Mouse (Mus musculus): Measurements from ENCODE around the gene Gm26992. TPM values are rescaled to one million over a fixed set of nuclear protein-coding genes. Genes with fewer than 3 reads are reported as not detected.

Gm26992 gene
- polyA plus RNA-seq, 1 experiment, result not detected

DNA sequence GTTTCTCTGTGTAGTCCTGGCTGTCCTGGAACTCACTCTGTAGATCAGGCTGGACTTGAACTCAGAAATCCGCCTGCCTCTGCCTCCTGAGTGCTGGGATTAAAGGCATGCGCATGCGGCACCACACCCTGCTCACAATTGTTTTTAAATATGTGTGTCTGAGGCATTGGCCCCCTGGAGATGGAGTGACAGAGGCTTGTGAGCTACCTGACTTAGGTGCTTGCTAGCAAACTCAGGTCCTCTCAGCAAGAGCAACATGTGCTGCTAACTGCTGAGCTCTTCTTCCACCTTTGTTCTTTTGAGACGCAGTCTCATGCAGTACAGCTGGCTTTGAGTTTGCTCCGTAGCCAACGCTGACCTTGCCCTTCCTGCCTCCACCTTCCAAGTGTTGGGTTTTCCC is 31.0 kb downstream of the Gm26992 start:
- Histone ChIP-seq H3K36me3 (ENCODE audit: control insufficient read depth, insufficient read depth) (no peaks in the 10 kb centered on the region), H3ac (ENCODE audit: control insufficient read depth, insufficient read length) (no peak overlapping the region), H3K27me3 (ENCODE audit: control insufficient read depth, insufficient read depth, insufficient read length) (peaks cover 4% of the 10 kb centered on the region), H3K79me2 (ENCODE audit: control insufficient read depth, insufficient read depth) (no peaks in the 10 kb centered on the region), H3K4me3 (no peak overlapping the region), H3K4me2 (ENCODE audit: low read depth) (no peak overlapping the region)
- TF ChIP-seq TCF12 (IDR thresholded peaks at IDR 0.05; ENCODE audit: insufficient read depth, poor library complexity, severe bottlenecking) (no peak), MYOG (IDR thresholded peaks at IDR 0.05; ENCODE audit: control insufficient read depth in 1 of 3, insufficient read depth in 1 of 3, insufficient read length in 2 of 3, low read depth in 2 of 3) (no peak), REST (IDR thresholded peaks at IDR 0.05; ENCODE audit: insufficient read depth, insufficient read length) (no peak), CEBPB (IDR thresholded peaks at IDR 0.05; ENCODE audit: insufficient read depth, poor library complexity, severe bottlenecking) (no peak), E2F4 (IDR thresholded peaks at IDR 0.05; ENCODE audit: insufficient read depth) (no peak), POLR2AphosphoS2 (IDR thresholded peaks at IDR 0.05; ENCODE audit: insufficient read length, low read depth) (no peak), POLR2A (IDR thresholded peaks at IDR 0.05; ENCODE audit: insufficient read length, low read depth) (no peak), SRF (IDR thresholded peaks at IDR 0.05; ENCODE audit: control insufficient read depth, insufficient read length, low read depth) (no peak), USF1 (IDR thresholded peaks at IDR 0.05; ENCODE audit: low read depth) (no peak), MAX (IDR thresholded peaks at IDR 0.05; ENCODE audit: low read depth) (no peak), MYOD1 (IDR thresholded peaks at IDR 0.05; ENCODE audit: control insufficient read depth in 1 of 3, insufficient read length in 2 of 3, low read depth in 2 of 3) (no peak), TCF3 (IDR thresholded peaks at IDR 0.05; ENCODE audit: insufficient read length, low read depth) (no peak)

- Histone ChIP-seq H3K27me3 (ENCODE audit: control insufficient read depth, insufficient read depth, insufficient read length) (no peaks in the 10 kb centered on the region), H3K4me2 (ENCODE audit: low read depth) (no peak overlapping the region), H3K4me3 (no peak overlapping the region), H3K79me2 (ENCODE audit: control insufficient read depth, insufficient read depth) (no peaks in the 10 kb centered on the region), H3ac (ENCODE audit: control insufficient read depth, insufficient read length) (no peak overlapping the region), H3K36me3 (ENCODE audit: control insufficient read depth, insufficient read depth) (no peaks in the 10 kb centered on the region)
- no peak for TF ChIP-seq E2F4 (IDR thresholded peaks at IDR 0.05; ENCODE audit: insufficient read depth)
- TF ChIP-seq MYOD1 (IDR thresholded peaks at IDR 0.05; ENCODE audit: control insufficient read depth in 1 of 3, insufficient read length in 2 of 3, low read depth in 2 of 3), result no peak
- TF ChIP-seq MAX (IDR thresholded peaks at IDR 0.05; ENCODE audit: low read depth), result no peak
- no peak for TF ChIP-seq TCF12 (IDR thresholded peaks at IDR 0.05; ENCODE audit: insufficient read depth, poor library complexity, severe bottlenecking)
- no peak for TF ChIP-seq TCF3 (IDR thresholded peaks at IDR 0.05; ENCODE audit: insufficient read length, low read depth)
- no peak for TF ChIP-seq CEBPB (IDR thresholded peaks at IDR 0.05; ENCODE audit: insufficient read depth, poor library complexity, severe bottlenecking)
- no peak for TF ChIP-seq REST (IDR thresholded peaks at IDR 0.05; ENCODE audit: insufficient read depth, insufficient read length)
- TF ChIP-seq POLR2AphosphoS2 (IDR thresholded peaks at IDR 0.05; ENCODE audit: insufficient read length, low read depth), result no peak
- no peak for TF ChIP-seq USF1 (IDR thresholded peaks at IDR 0.05; ENCODE audit: low read depth)
- TF ChIP-seq POLR2A (IDR thresholded peaks at IDR 0.05; ENCODE audit: insufficient read length, low read depth), result no peak
- TF ChIP-seq SRF (IDR thresholded peaks at IDR 0.05; ENCODE audit: control insufficient read depth, insufficient read length, low read depth), result no peak
- TF ChIP-seq MYOG (IDR thresholded peaks at IDR 0.05; ENCODE audit: control insufficient read depth in 1 of 3, insufficient read depth in 1 of 3, insufficient read length in 2 of 3, low read depth in 2 of 3), result no peak
These were observed 38.2 kb downstream of the Gm26992 start for GRCm38 (mm10) chrX:103460056-103460455.

DNA sequence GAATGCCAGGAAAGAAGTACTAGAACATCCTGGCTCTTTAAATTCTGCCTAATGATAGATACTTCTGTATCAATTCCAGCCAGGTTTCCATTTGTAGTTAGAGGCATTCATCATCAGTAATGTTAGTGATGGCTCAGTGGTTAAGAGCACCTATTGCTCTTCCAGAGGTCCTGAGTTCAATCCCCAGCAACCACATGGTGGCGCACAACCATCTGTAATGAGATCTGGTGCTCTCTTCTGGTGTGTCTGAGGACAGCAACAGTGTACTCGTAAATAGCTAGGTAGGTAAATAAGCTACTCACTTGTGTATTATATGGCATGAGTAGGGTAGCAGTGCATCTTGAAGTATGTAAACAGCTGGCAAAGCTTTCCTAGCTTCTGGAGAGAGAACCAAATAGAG is 47.2 kb downstream of the Gm26992 start:
- Histone ChIP-seq H3K79me2 (ENCODE audit: control insufficient read depth, insufficient read depth) (peaks cover 24% of the 10 kb centered on the region), H3ac (ENCODE audit: control insufficient read depth, insufficient read length) (no peak overlapping the region), H3K4me3 (no peak overlapping the region), H3K36me3 (ENCODE audit: control insufficient read depth, insufficient read depth) (no peaks in the 10 kb centered on the region), H3K27me3 (ENCODE audit: control insufficient read depth, insufficient read depth, insufficient read length) (no peaks in the 10 kb centered on the region), H3K4me2 (ENCODE audit: low read depth) (no peak overlapping the region)
- TF ChIP-seq POLR2AphosphoS2 (IDR thresholded peaks at IDR 0.05; ENCODE audit: insufficient read length, low read depth) (no peak), MAX (IDR thresholded peaks at IDR 0.05; ENCODE audit: low read depth) (no peak), SRF (IDR thresholded peaks at IDR 0.05; ENCODE audit: control insufficient read depth, insufficient read length, low read depth) (no peak), E2F4 (IDR thresholded peaks at IDR 0.05; ENCODE audit: insufficient read depth) (no peak), TCF12 (IDR thresholded peaks at IDR 0.05; ENCODE audit: insufficient read depth, poor library complexity, severe bottlenecking) (no peak), POLR2A (IDR thresholded peaks at IDR 0.05; ENCODE audit: insufficient read length, low read depth) (no peak), REST (IDR thresholded peaks at IDR 0.05; ENCODE audit: insufficient read depth, insufficient read length) (no peak), CEBPB (IDR thresholded peaks at IDR 0.05; ENCODE audit: insufficient read depth, poor library complexity, severe bottlenecking) (no peak), MYOG (IDR thresholded peaks at IDR 0.05; ENCODE audit: control insufficient read depth in 1 of 3, insufficient read depth in 1 of 3, insufficient read length in 2 of 3, low read depth in 2 of 3) (no peak), USF1 (IDR thresholded peaks at IDR 0.05; ENCODE audit: low read depth) (no peak), MYOD1 (IDR thresholded peaks at IDR 0.05; ENCODE audit: control insufficient read depth in 1 of 3, insufficient read length in 2 of 3, low read depth in 2 of 3) (no peak), TCF3 (IDR thresholded peaks at IDR 0.05; ENCODE audit: insufficient read length, low read depth) (no peak)

DNA sequence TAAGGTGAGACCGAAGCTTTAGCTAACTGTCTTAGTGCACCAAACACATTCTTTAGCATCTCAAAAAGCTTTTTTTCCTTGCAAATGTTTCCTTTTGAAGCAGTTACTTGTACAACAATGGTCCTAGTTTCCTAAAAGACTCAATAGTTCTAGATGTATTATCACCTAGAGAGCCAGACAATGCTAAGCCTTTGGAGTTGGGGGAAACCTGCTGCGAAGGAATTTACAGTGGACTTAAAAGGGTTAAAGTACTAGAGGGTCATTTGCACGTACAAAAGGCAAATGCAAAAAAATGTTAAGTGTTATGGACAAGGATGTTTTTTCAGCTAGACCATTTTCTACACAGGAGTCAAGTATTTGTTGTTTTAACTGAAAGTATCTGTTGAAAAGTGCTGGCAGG is 50.5 kb downstream of the Gm26992 start:
- TF ChIP-seq MYOD1 (IDR thresholded peaks at IDR 0.05; ENCODE audit: control insufficient read depth in 1 of 3, insufficient read length in 2 of 3, low read depth in 2 of 3) (no peak), MAX (IDR thresholded peaks at IDR 0.05; ENCODE audit: low read depth) (no peak), SRF (IDR thresholded peaks at IDR 0.05; ENCODE audit: control insufficient read depth, insufficient read length, low read depth) (no peak), POLR2AphosphoS2 (IDR thresholded peaks at IDR 0.05; ENCODE audit: insufficient read length, low read depth) (no peak), USF1 (IDR thresholded peaks at IDR 0.05; ENCODE audit: low read depth) (no peak), MYOG (IDR thresholded peaks at IDR 0.05; ENCODE audit: control insufficient read depth in 1 of 3, insufficient read depth in 1 of 3, insufficient read length in 2 of 3, low read depth in 2 of 3) (no peak)
- no peak overlapping the region for H3K4me3 ChIP-seq
- H3K79me2 ChIP-seq (ENCODE audit: control insufficient read depth, insufficient read depth), result peaks cover 52% of the 10 kb centered on the region
- no peaks in the 10 kb centered on the region for H3K36me3 ChIP-seq (ENCODE audit: control insufficient read depth, insufficient read depth)
- H3K27me3 ChIP-seq (ENCODE audit: control insufficient read depth, insufficient read depth, insufficient read length), result no peaks in the 10 kb centered on the region
- H3ac ChIP-seq (ENCODE audit: control insufficient read depth, insufficient read length), result no peak overlapping the region
- no peak overlapping the region for H3K4me2 ChIP-seq (ENCODE audit: low read depth)
